Mouse (Mus musculus): ENCODE measurements around the gene Notch3.

Notch3 gene

GRCm38 (mm10) chr17:32097676-32098075 lies 69.0 kb downstream of the Notch3 start:
- no peak for DNase-seq (ENCODE audit: low spot score in 2 of 2)

GRCm38 (mm10) chr17:32092895-32093294 lies 73.8 kb downstream of the Notch3 start:
- DNase-seq (ENCODE audit: low spot score in 2 of 2), result no peak

- DNase-seq (ENCODE audit: low spot score in 2 of 2), result no peak
Observed at GRCm38 (mm10) chr17:32092241-32092619, 74.4 kb downstream of the Notch3 start.

- peak; percentile 70 to 82 for DNase-seq (ENCODE audit: low spot score in 2 of 2)
Observed at GRCm38 (mm10) chr17:32091364-32092240, 75.0 kb downstream of the Notch3 start.

GRCm38 (mm10) chr17:32091032-32091363 lies 75.7 kb downstream of the Notch3 start:
- DNase-seq (ENCODE audit: low spot score in 2 of 2), result no peak

- no peak for DNase-seq (ENCODE audit: low spot score in 2 of 2)
Observed at GRCm38 (mm10) chr17:32087069-32087468, 79.6 kb downstream of the Notch3 start.

- no peak for DNase-seq (ENCODE audit: low spot score in 2 of 2)
Observed at GRCm38 (mm10) chr17:32083351-32083750, 83.3 kb downstream of the Notch3 start.

- no peak for DNase-seq (ENCODE audit: low spot score in 2 of 2)
Observed at GRCm38 (mm10) chr17:32075164-32075563, 91.5 kb downstream of the Notch3 start.

DNA sequence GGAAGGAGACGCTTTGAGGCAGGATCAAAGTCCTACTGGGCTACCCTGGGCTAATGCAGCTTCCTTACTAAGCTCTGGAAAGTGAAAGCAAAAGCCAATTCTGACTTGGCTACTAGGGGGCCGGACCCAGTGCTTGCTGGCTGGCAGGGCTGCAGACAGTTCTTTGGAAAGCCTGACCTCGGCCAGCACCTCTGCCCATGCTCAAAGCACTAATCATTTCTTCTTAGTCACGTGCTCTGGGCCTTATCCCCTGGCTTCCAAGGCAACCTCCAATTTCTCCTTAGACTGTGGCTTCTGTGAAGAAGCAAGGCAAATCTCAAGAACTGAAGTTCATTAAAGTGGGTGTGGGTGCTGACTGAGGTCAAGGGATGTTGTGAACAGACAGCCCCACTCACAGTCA lies 92.0 kb downstream of the Notch3 start:
- DNase-seq (ENCODE audit: low spot score in 2 of 2), result no peak

DNA sequence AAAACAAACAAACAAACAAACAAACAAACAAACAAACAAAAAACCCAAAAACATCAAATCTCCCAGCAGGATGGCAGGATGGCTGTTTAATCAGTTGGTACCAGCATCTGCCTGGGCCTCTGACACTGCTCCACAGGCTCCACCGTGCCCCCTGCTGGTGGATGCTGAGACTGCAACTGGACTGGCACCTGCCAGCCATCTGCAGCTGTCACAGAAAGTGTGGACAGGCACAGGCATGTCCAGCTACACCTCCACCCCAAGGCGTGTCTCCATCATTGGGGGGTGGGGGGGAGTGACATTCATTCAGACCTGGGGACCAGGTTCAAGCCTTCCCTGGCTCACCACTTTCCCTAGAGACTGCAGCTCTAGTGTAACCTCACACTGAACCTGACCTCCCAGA lies 93.3 kb downstream of the Notch3 start:
- DNase-seq (ENCODE audit: low spot score in 2 of 2), result peak; percentile 72 to 86

Measured in urinary bladder, postnatal 4 days (tissue).